Mouse (Mus musculus): ENCODE data around the gene Lrrc66. TPM values are rescaled to one million over a fixed set of nuclear protein-coding genes. Genes with fewer than 3 reads are reported as not detected.

Lrrc66 gene
- polyA plus RNA-seq, 1 experiment = not detected

GRCm38 (mm10) chr5:73571395-73572156, 60.8 kb downstream of the Lrrc66 start:
- Histone ChIP-seq H3K36me3 (ENCODE audit: control insufficient read depth, insufficient read depth) (no peaks in the 10 kb centered on the region), H3K27me3 (ENCODE audit: control insufficient read depth, insufficient read depth, insufficient read length) (peaks cover 12% of the 10 kb centered on the region), H3K4me3 (ENCODE audit: insufficient read depth, poor library complexity, severe bottlenecking) (no peak overlapping the region), H3K79me2 (ENCODE audit: control insufficient read depth, insufficient read depth) (no peaks in the 10 kb centered on the region), H3K79me3 (ENCODE audit: low read depth) (no peaks in the 10 kb centered on the region), H3ac (ENCODE audit: control insufficient read depth, insufficient read length, low read depth) (no peak overlapping the region)
- TF ChIP-seq CTCF (IDR thresholded peaks at IDR 0.05; ENCODE audit: control insufficient read depth, insufficient read depth, insufficient read length) = no peak
- TF ChIP-seq MAX (IDR thresholded peaks at IDR 0.05) = no peak
- no peak for TF ChIP-seq MYOG (IDR thresholded peaks at IDR 0.05; ENCODE audit: control insufficient read depth, extremely low read depth, insufficient read length)
- TF ChIP-seq FOSL1 (IDR thresholded peaks at IDR 0.05; ENCODE audit: insufficient read depth, low read length, poor library complexity, severe bottlenecking) = no peak
- no peak for TF ChIP-seq MYOD1 (IDR thresholded peaks at IDR 0.05; ENCODE audit: control insufficient read depth, insufficient read length, low read depth)
- no peak for TF ChIP-seq CEBPB (IDR thresholded peaks at IDR 0.05; ENCODE audit: low read depth)
- no peak for TF ChIP-seq USF1 (IDR thresholded peaks at IDR 0.05; ENCODE audit: low read depth)

- Histone ChIP-seq H3ac (ENCODE audit: control insufficient read depth, insufficient read length, low read depth) (no peak overlapping the region), H3K79me2 (ENCODE audit: control insufficient read depth, insufficient read depth) (no peaks in the 10 kb centered on the region)
- TF ChIP-seq MYOG (IDR thresholded peaks at IDR 0.05; ENCODE audit: control insufficient read depth, extremely low read depth, insufficient read length) = no peak
- no peak for TF ChIP-seq CTCF (IDR thresholded peaks at IDR 0.05; ENCODE audit: control insufficient read depth, insufficient read depth, insufficient read length)
- no peak for TF ChIP-seq MYOD1 (IDR thresholded peaks at IDR 0.05; ENCODE audit: control insufficient read depth, insufficient read length, low read depth)
- no peak for TF ChIP-seq FOSL1 (IDR thresholded peaks at IDR 0.05; ENCODE audit: insufficient read depth, low read length, poor library complexity, severe bottlenecking)
- TF ChIP-seq MAX (IDR thresholded peaks at IDR 0.05) = no peak
- no peak for TF ChIP-seq USF1 (IDR thresholded peaks at IDR 0.05; ENCODE audit: low read depth)
These were observed 63.1 kb downstream of the Lrrc66 start for GRCm38 (mm10) chr5:73569181-73569580.

DNA sequence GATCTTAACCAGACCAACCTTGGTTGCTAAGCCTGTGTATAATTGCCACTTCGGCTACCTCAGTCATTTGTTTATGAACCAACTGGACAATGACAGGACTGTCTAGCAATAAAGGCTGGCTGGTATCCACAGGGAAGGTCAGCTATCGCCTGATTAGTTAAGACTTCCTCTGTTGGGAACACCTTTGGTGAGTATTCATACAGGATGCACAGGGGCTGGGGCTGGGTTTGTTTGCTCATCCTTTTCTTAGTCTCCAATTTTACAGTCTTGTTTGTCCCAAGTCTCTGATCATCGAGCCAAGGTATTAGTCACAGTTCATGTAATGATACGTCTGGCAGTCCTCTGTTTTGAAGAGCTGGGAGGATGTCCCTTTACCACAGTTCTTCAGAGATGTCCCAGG, 65.4 kb downstream of the Lrrc66 start:
- Histone ChIP-seq H3K36me3 (ENCODE audit: control insufficient read depth, insufficient read depth) (no peaks in the 10 kb centered on the region), H3K27me3 (ENCODE audit: control insufficient read depth, insufficient read depth, insufficient read length) (no peaks in the 10 kb centered on the region), H3K79me3 (ENCODE audit: low read depth) (no peaks in the 10 kb centered on the region), H3ac (ENCODE audit: control insufficient read depth, insufficient read length, low read depth) (no peak overlapping the region), H3K79me2 (ENCODE audit: control insufficient read depth, insufficient read depth) (no peaks in the 10 kb centered on the region), H3K4me3 (ENCODE audit: insufficient read depth, poor library complexity, severe bottlenecking) (no peak overlapping the region)
- no peak for TF ChIP-seq MYOD1 (IDR thresholded peaks at IDR 0.05; ENCODE audit: control insufficient read depth, insufficient read length, low read depth)
- no peak for TF ChIP-seq CTCF (IDR thresholded peaks at IDR 0.05; ENCODE audit: control insufficient read depth, insufficient read depth, insufficient read length)

More at GRCm38 (mm10) chr5:73569181-73569580, 63.1 kb downstream of the Lrrc66 start:
- H3K79me3 ChIP-seq (ENCODE audit: low read depth) = no peaks in the 10 kb centered on the region
- H3K4me3 ChIP-seq (ENCODE audit: insufficient read depth, poor library complexity, severe bottlenecking) = no peak overlapping the region
- H3K27me3 ChIP-seq (ENCODE audit: control insufficient read depth, insufficient read depth, insufficient read length) = peaks cover 6% of the 10 kb centered on the region
- H3K36me3 ChIP-seq (ENCODE audit: control insufficient read depth, insufficient read depth) = no peaks in the 10 kb centered on the region

DNA sequence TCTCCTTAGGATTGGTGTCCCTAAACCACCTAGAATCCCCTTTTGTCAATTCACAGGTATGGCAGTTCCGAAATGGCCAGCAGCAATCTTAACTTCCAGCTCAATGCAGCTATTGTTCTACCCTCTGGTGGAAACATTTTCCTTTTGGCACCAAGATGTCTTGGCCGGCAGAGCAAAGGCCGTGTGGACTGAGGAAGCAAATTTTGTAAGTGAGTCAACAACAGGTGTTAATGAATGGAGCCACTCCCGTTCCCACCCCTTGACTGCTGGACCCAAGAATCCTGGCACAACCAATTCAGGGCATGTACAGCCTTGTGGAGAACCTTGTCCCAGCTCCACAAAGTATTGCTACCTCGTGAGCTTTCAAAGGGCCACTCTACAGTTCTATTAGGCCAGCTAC, 66.2 kb downstream of the Lrrc66 start:
- Histone ChIP-seq H3K36me3 (ENCODE audit: control insufficient read depth, insufficient read depth) (no peaks in the 10 kb centered on the region), H3K79me2 (ENCODE audit: control insufficient read depth, insufficient read depth) (no peaks in the 10 kb centered on the region), H3K27me3 (ENCODE audit: control insufficient read depth, insufficient read depth, insufficient read length) (no peaks in the 10 kb centered on the region), H3K4me3 (ENCODE audit: insufficient read depth, poor library complexity, severe bottlenecking) (no peak overlapping the region), H3ac (ENCODE audit: control insufficient read depth, insufficient read length, low read depth) (no peak overlapping the region), H3K79me3 (ENCODE audit: low read depth) (no peaks in the 10 kb centered on the region)
- TF ChIP-seq FOSL1 (IDR thresholded peaks at IDR 0.05; ENCODE audit: insufficient read depth, low read length, poor library complexity, severe bottlenecking) (no peak), MYOD1 (IDR thresholded peaks at IDR 0.05; ENCODE audit: control insufficient read depth, insufficient read length, low read depth) (no peak), USF1 (IDR thresholded peaks at IDR 0.05; ENCODE audit: low read depth) (no peak), CTCF (IDR thresholded peaks at IDR 0.05; ENCODE audit: control insufficient read depth, insufficient read depth, insufficient read length) (no peak), MAX (IDR thresholded peaks at IDR 0.05) (no peak), CEBPB (IDR thresholded peaks at IDR 0.05; ENCODE audit: low read depth) (no peak), MYOG (IDR thresholded peaks at IDR 0.05; ENCODE audit: control insufficient read depth, extremely low read depth, insufficient read length) (no peak)

DNA sequence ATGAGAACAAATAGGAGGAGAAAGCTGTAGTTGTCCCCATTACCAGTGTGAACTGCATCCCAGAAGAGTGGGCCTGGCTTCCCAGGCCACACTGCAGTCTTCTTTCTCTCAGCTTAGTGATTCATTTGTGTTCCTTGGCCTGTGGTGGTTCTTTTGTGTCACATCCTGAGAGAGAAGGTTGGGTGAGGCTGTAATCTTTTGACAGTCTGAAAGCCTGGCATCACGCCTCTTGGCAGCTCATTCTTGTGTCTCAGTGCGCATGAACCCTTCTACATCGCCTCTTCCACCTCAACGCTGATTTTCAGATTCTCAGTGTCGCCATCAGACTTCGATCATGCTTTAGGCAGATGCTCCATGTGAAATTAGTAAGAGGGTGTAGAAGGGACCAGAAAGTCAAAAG, 68.3 kb downstream of the Lrrc66 start:
- no peak overlapping the region for H3K4me3 ChIP-seq (ENCODE audit: insufficient read depth, poor library complexity, severe bottlenecking)
- no peak for TF ChIP-seq FOSL1 (IDR thresholded peaks at IDR 0.05; ENCODE audit: insufficient read depth, low read length, poor library complexity, severe bottlenecking)
- no peak for TF ChIP-seq CEBPB (IDR thresholded peaks at IDR 0.05; ENCODE audit: low read depth)
- no peak for TF ChIP-seq CTCF (IDR thresholded peaks at IDR 0.05; ENCODE audit: control insufficient read depth, insufficient read depth, insufficient read length)
- TF ChIP-seq MYOG (IDR thresholded peaks at IDR 0.05; ENCODE audit: control insufficient read depth, extremely low read depth, insufficient read length) = no peak
- TF ChIP-seq MAX (IDR thresholded peaks at IDR 0.05) = no peak
- TF ChIP-seq USF1 (IDR thresholded peaks at IDR 0.05; ENCODE audit: low read depth) = no peak
- no peak for TF ChIP-seq MYOD1 (IDR thresholded peaks at IDR 0.05; ENCODE audit: control insufficient read depth, insufficient read length, low read depth)
- H3K79me2 ChIP-seq (ENCODE audit: control insufficient read depth, insufficient read depth) = no peaks in the 10 kb centered on the region
- no peak overlapping the region for H3ac ChIP-seq (ENCODE audit: control insufficient read depth, insufficient read length, low read depth)
- H3K36me3 ChIP-seq (ENCODE audit: control insufficient read depth, insufficient read depth) = no peaks in the 10 kb centered on the region
- no peaks in the 10 kb centered on the region for H3K27me3 ChIP-seq (ENCODE audit: control insufficient read depth, insufficient read depth, insufficient read length)
- H3K79me3 ChIP-seq (ENCODE audit: low read depth) = no peaks in the 10 kb centered on the region

DNA sequence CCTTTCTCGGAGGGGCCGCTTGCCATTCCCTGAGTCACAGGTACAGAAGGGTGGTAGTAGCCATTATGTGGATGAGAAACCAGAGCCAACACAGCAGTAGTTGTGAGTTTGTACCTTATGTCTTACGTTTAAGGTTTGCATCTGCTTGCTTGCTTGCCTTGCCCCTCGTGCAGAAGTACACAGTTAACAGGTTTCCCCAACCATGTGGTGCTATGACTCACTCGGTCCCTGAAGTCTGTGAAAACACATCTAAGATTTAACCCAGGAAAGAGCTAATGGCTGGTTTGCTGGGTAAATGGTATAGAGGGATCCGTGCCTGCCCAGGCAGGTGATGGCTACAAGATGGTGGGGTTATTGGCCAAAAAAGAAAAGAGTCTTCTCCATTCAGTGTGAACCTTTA, 73.6 kb downstream of the Lrrc66 start:
- no peaks in the 10 kb centered on the region for H3K79me2 ChIP-seq (ENCODE audit: control insufficient read depth, insufficient read depth)
- H3ac ChIP-seq (ENCODE audit: control insufficient read depth, insufficient read length, low read depth) = no peak overlapping the region
- TF ChIP-seq FOSL1 (IDR thresholded peaks at IDR 0.05; ENCODE audit: insufficient read depth, low read length, poor library complexity, severe bottlenecking) (no peak), MYOG (IDR thresholded peaks at IDR 0.05; ENCODE audit: control insufficient read depth, extremely low read depth, insufficient read length) (no peak), MAX (IDR thresholded peaks at IDR 0.05) (no peak), CEBPB (IDR thresholded peaks at IDR 0.05; ENCODE audit: low read depth) (no peak), MYOD1 (IDR thresholded peaks at IDR 0.05; ENCODE audit: control insufficient read depth, insufficient read length, low read depth) (no peak), CTCF (IDR thresholded peaks at IDR 0.05; ENCODE audit: control insufficient read depth, insufficient read depth, insufficient read length) (no peak), USF1 (IDR thresholded peaks at IDR 0.05; ENCODE audit: low read depth) (no peak)
- no peaks in the 10 kb centered on the region for H3K27me3 ChIP-seq (ENCODE audit: control insufficient read depth, insufficient read depth, insufficient read length)
- no peak overlapping the region for H3K4me3 ChIP-seq (ENCODE audit: insufficient read depth, poor library complexity, severe bottlenecking)
- no peaks in the 10 kb centered on the region for H3K36me3 ChIP-seq (ENCODE audit: control insufficient read depth, insufficient read depth)
- no peaks in the 10 kb centered on the region for H3K79me3 ChIP-seq (ENCODE audit: low read depth)
